Mouse (Mus musculus) lung, postnatal 0 days (tissue): ENCODE measurements around the gene Kif5c.

Experiments used
- CTCF ChIP-seq: IDR thresholded peaks from 2 replicates; pipeline ENCODE4 v1.5.1; 2016; ENCODE audit warnings: antibody characterized with exemption, mild to moderate bottlenecking
- EP300 ChIP-seq: IDR thresholded peaks from 2 replicates; pipeline ENCODE4 v1.6.1; 2016; ENCODE audit warnings: antibody characterized with exemption, mild to moderate bottlenecking, control low read depth

DNA sequence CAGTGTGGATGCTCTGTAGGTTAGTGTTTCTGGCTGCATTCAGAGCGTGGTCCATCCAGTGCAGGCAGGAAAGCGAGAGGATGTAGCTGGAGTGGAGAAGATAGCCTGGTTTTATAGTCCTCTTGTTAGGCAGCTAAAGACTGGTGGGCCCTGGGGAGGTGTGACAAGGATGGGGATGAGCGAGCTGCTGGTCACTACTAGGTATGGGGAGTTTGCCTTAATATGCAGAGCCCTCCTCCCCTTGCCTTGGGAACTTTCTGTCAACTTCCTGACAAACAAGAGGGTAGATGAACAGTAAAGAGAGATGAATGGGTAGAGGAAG, 36.7 kb downstream of the Kif5c start:
- TF ChIP-seq EP300 (no peak), CTCF (no peak)
